Mouse (Mus musculus) erythroblast, embryonic 14.5 days (primary cell): Measurements from ENCODE around the gene Hrh3. TPM values are rescaled to one million over a fixed set of nuclear protein-coding genes. Genes with fewer than 3 reads are reported as not detected.
A peak's percentile ranks its signal among the peaks of the same experiment; 100 is the strongest.

ENCODE experiments used
- H3K27me3 ChIP-seq: 2 replicates; pipeline ENCODE4 v1.6.1; 2012; ENCODE audit warnings: inconsistent platforms; ENCODE audit not compliant: control insufficient read depth
- H3K36me3 ChIP-seq: 2 replicates; pipeline ENCODE4 v1.6.1; 2012; ENCODE audit warnings: mild to moderate bottlenecking, inconsistent platforms; ENCODE audit not compliant: control insufficient read depth
- H3K4me1 ChIP-seq: 2 replicates; pipeline ENCODE4 v1.6.1; 2012; ENCODE audit warnings: inconsistent platforms; ENCODE audit not compliant: control insufficient read depth
- H3K4me3 ChIP-seq: replicated peaks from 2 replicates; pipeline ENCODE3; 2012; ENCODE audit warnings: moderate library complexity, mild to moderate bottlenecking, inconsistent platforms
- H3K9me3 ChIP-seq: 2 replicates; pipeline ENCODE4 v1.6.1; 2012; ENCODE audit warnings: low read length, inconsistent platforms, mixed read lengths; ENCODE audit not compliant: control insufficient read depth
- GATA1 ChIP-seq: IDR thresholded peaks from 2 replicates; pipeline ENCODE4 v1.6.1; 2012; ENCODE audit warnings: low read length, inconsistent platforms, mixed read lengths
- TAL1 ChIP-seq: IDR thresholded peaks from 3 replicates; pipeline ENCODE4 v1.6.1; 2012; ENCODE audit warnings: low read length, inconsistent platforms, mixed read lengths
- polyA plus RNA-seq: library from polyadenylated mRNA; stranded (reverse); fragments of >175 nt; gene quantifications from 2 replicates; pipeline ENCODE4 v1.2.3, GENCODE M21; 2012

Hrh3 gene
- polyA plus RNA-seq, 1 experiment, result not detected

DNA sequence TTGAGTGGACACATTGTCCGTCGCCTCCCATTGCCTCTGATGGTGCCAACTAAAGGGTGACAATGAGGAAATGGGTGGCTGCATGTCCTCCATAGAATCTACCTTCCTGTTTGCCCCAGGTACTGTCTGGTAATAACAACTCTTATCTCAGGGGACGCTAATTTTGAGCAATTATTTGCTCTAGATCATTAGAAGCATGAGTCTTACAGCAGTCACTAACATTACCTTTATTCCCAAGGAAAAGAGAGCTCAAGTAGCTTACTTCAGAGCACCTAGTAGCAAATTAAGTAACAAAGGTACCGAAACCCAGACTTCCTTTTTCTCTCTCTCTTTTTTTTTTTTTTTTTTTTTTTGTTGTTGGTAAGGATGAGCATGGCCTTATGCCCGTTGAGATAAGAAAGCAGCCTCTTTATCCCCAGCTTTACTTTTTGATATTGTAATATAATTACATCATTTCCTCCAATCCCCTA is 16.0 kb upstream of the Hrh3 start:
- Histone ChIP-seq H3K27me3 (peaks cover 24% of the 10 kb centered on the region), H3K4me1 (peaks cover 49% of the 10 kb centered on the region), H3K36me3 (peaks cover 9% of the 10 kb centered on the region), H3K9me3 (no peaks in the 10 kb centered on the region), H3K4me3 (peak overlapping the region; percentile 86)
- no peak for TF ChIP-seq GATA1
- no peak for TF ChIP-seq TAL1

DNA sequence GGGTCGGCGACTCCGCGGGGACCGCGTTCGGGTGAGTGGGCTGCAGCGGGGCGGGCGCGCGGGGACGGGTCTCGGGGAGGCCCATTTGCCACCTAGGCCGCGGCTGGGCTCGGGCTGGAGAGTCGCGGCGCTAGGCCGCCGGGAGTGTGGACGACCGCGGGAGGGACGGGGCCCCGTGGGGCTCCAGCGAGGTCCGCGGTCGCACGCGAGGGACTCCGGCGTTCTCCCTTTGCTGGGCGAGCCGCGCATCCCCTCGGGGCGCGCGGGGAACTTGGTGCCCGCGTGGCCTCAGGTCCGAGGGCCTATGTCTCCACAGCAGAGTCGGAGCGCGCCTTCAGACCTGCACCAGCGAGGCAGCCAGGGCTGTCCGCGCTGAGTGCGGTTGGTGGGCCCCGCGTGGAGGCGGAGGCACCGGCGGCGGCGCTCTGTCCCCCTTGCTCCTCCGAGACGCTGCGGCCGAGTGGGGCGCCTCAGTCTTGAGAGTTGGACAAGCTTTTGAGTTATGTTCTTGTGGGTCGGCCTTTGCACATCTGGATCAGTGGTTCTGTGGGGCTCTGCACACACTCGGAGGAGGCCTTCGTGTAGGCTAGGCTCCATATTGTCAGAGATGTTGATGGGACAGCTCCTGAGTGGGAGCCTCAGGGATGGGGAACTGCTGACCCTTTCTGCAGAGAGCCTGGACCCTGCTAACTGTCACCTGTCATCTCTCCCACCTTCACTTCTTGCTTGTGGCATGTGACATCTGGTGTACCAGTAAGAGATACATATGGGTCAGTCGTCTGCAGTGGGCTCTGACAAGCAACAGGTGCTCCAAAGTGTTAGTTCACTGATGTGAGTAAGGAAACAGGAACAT is 15.4 kb upstream of the Hrh3 start:
- Histone ChIP-seq H3K4me1 (peaks cover 49% of the 10 kb centered on the region), H3K9me3 (no peaks in the 10 kb centered on the region), H3K27me3 (peaks cover 30% of the 10 kb centered on the region), H3K36me3 (peaks cover 9% of the 10 kb centered on the region), H3K4me3 (peak overlapping the region; percentile 86)
- no peak for TF ChIP-seq GATA1
- TF ChIP-seq TAL1, result no peak

DNA sequence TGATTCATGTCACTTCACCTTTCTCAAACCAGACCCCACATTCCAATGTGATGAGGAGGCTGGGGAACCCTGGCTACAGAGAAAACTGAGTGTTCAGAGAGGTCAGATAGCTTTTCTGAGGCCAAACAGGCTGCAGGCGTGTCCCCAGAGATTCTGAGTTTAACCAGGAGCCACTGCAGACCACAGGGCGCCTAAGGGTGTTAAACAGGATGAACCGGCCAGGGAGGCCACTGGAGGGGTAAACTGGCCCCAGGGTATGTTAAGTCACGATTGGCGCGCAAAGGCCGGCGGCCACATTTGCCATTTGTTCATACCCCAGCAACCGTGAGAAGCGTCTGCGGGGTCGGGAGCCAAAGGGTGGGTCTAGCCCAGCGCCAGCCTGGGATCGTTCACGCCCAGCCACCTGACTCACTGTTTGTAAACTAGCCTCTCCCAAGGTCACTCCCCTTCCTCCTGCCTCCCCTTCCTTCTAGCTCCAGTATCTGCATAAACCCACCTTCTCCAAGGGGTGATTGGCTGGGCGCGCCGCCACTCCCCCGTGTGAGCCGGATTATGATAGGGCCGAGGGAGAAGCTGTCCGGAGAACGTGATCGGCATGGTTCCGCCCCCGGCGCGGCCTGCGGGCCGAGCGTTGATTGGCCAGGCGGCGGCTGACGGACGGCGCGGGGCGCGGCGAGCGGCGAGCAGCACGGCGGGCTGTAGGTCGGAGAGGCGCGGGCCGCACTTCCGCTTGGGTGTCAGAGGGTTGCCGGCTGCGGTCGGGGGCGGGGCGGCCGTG is 14.6 kb upstream of the Hrh3 start, which contains the start of gene Osbpl2:
TSS of gene Osbpl2 (plus strand) at position 646 of the 778 bp plus-strand sequence.
- Histone ChIP-seq H3K4me1 (peaks cover 49% of the 10 kb centered on the region), H3K9me3 (no peaks in the 10 kb centered on the region), H3K27me3 (peaks cover 38% of the 10 kb centered on the region), H3K36me3 (peaks cover 7% of the 10 kb centered on the region), H3K4me3 (peak within 1 kb of the TSS; percentile 86)
- no peak for TF ChIP-seq GATA1
- TF ChIP-seq TAL1, result no peak

DNA sequence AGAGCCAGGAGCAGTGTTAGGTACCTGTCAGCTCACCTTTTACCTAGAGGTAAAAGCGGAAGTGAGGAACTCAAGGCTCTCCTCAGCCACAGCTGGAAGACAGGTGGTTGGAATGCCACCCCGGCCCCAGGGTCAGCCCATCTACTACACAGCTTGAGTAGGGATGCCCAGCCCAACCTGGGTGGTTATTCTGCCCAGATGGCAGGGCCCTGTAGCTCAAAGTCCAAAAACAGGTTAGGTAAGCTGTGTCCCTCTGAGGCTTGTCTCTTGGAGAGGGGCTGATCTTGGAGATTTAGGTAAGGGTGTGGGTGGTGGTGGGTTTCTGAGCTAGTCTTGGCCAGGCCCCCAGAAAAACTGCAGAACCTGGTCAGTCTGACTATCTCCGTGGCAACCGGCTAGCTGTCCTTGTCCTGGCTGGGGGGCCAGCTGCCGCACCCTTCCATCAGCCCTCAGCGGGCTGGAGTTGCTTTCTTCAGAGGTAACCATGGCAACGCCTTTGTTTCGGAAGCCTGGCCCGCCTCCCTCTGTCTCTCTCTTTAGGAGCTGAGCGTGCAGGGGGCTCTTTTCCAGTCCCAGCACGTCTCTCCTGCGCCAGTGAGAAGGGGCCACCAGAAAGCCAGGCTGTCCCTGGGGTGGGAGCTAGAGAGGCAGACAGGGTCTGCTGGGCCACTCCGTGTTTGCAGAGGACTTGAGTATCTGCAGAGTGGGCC is 13.4 kb upstream of the Hrh3 start:
- H3K4me3 ChIP-seq, result no peak overlapping the region
- H3K9me3 ChIP-seq, result no peaks in the 10 kb centered on the region
- H3K4me1 ChIP-seq, result peaks cover 49% of the 10 kb centered on the region
- peaks cover 38% of the 10 kb centered on the region for H3K27me3 ChIP-seq
- TF ChIP-seq TAL1 (no peak), GATA1 (no peak)
- no peaks in the 10 kb centered on the region for H3K36me3 ChIP-seq

DNA sequence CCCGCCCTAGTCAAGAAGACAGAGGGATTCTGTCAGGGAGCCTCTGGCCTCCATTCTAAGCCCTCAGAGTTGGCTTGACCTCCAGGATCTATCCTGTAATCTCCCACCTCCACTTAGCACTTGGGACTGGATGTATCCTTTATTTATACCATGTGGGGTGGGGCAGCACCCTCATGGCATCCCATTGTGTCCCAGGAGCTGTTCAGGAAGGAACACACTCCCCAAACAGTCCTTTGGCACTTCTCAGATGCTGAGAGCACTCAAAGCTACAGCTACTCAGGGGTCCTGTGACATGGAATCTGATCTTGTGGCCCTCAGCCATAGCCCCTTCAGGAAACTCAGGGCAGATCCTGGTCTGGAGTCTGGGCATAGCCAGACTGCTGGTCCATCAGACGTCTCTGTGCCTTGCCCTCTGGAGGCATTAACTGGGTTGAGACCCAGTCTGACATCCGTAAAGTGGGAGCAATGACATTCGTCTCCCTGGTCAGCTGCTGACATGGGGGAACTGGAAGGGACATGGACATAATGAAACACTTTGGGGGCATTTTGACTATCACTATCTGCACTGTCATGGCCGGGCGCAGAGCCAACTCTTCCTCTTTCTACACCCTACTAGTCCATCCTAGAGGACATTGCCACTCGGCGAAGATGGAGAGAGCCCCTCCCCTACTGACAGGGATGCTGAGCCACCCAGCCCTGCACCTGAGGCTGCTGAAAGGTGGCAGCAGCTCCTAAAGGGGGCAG is 12.6 kb upstream of the Hrh3 start:
- H3K36me3 ChIP-seq, result no peaks in the 10 kb centered on the region
- peaks cover 49% of the 10 kb centered on the region for H3K4me1 ChIP-seq
- H3K4me3 ChIP-seq, result no peak overlapping the region
- TF ChIP-seq GATA1, result no peak
- TF ChIP-seq TAL1, result no peak
- peaks cover 38% of the 10 kb centered on the region for H3K27me3 ChIP-seq
- no peaks in the 10 kb centered on the region for H3K9me3 ChIP-seq

DNA sequence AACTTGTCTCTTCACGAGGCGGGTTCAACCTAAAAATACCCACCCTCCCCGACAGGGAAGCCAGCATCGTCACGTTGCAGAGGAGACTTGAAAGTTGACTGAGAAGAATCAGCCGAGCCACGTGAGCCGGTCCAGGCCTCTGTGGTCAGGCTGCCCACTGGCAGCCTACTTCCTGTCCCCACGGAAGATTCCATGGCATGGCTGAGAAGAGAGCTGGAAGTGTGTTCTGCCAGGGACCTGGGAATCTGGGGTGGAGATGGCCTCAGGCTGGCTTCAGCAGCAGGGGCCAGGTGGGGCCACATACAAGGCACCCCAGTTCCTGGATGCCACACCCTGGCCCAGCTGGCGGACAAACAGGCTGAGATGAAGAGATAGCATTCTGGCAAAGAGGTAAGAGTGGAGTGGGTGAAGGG is 11.8 kb upstream of the Hrh3 start:
- H3K4me3 ChIP-seq, result no peak overlapping the region
- no peaks in the 10 kb centered on the region for H3K36me3 ChIP-seq
- peaks cover 38% of the 10 kb centered on the region for H3K27me3 ChIP-seq
- peaks cover 49% of the 10 kb centered on the region for H3K4me1 ChIP-seq
- TF ChIP-seq TAL1, result no peak
- TF ChIP-seq GATA1, result no peak
- no peaks in the 10 kb centered on the region for H3K9me3 ChIP-seq

DNA sequence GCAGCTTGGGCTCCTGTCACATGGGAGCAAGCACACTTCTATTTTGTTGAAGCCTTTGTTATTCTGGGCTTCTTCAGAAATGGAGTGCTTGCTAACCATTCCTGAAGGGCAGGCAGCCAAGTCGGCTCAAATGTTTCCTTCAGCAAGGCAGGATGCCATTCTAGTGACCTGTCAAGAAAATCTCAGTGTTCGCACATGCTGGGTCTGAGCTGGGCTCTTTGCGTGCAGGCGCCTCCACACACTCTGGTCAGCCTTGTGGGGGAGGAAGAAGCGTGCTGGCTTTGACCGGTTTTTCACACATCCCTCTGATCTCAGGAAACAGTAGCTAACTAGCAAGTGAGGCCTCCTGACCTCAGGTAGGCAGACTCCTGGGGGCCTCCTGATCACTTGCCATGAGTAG is 11.0 kb upstream of the Hrh3 start:
- no peak overlapping the region for H3K4me3 ChIP-seq
- TF ChIP-seq TAL1 (no peak), GATA1 (no peak)
- peaks cover 41% of the 10 kb centered on the region for H3K27me3 ChIP-seq
- no peaks in the 10 kb centered on the region for H3K36me3 ChIP-seq
- H3K9me3 ChIP-seq, result no peaks in the 10 kb centered on the region
- H3K4me1 ChIP-seq, result peaks cover 42% of the 10 kb centered on the region
